Mouse (Mus musculus) limb, embryonic 11.5 days (tissue): ENCODE results near the gene Fam110c. TPM values are rescaled to one million over a fixed set of nuclear protein-coding genes. Genes with fewer than 3 reads are reported as not detected.
A peak's percentile ranks its signal among the peaks of the same experiment; 100 is the strongest.
"Not testable (repeated sequence)": the region's sequence is repeated elsewhere in the genome, so short reads cannot be mapped to it uniquely, and the experiment has no call there.

ENCODE experiments used
- ATAC-seq: fragments of 200-750 bp; cut with Nextera tagmentation; 2 replicates; pipeline ENCODE4 v1.8.0; 2017; ENCODE audit warnings: low read depth; ENCODE audit not compliant: insufficient number of reproducible peaks, low FRiP score, low TSS enrichment
- DNase-seq: peaks from one replicate; pipeline ENCODE4 v3.0.0-alpha.2; 2015; ENCODE audit warnings: low spot score
- H3K27ac ChIP-seq: fragments of 300-500 bp; sonication (generic); replicated peaks from 2 replicates; pipeline ENCODE4 v1.5.1; 2014; ENCODE audit warnings: low read depth, mild to moderate bottlenecking, low read length
- H3K27me3 ChIP-seq: fragments of 300-500 bp; sonication (generic); 2 replicates; pipeline ENCODE4 v1.6.1; 2014; ENCODE audit warnings: mild to moderate bottlenecking, low read length, mixed read lengths; ENCODE audit not compliant: control insufficient read depth, insufficient read depth
- H3K36me3 ChIP-seq: fragments of 300-500 bp; sonication (generic); 2 replicates; pipeline ENCODE4 v1.6.1; 2014; ENCODE audit warnings: mild to moderate bottlenecking, low read length, moderate library complexity, mixed read lengths; ENCODE audit not compliant: control insufficient read depth, insufficient read depth
- H3K4me1 ChIP-seq: fragments of 300-500 bp; sonication (generic); 2 replicates; pipeline ENCODE4 v1.6.1; 2014; ENCODE audit warnings: low read length, mixed read lengths; ENCODE audit not compliant: control insufficient read depth, insufficient read depth
- H3K4me2 ChIP-seq: fragments of 300-500 bp; sonication (generic); 2 replicates; pipeline ENCODE4 v1.6.1; 2014; ENCODE audit warnings: low read depth, mild to moderate bottlenecking, moderate library complexity; ENCODE audit not compliant: severe bottlenecking
- H3K4me3 ChIP-seq: fragments of 300-500 bp; sonication (generic); 2 replicates; pipeline ENCODE4 v1.5.1; 2014; ENCODE audit warnings: low read depth, low read length
- H3K9ac ChIP-seq: fragments of 300-500 bp; sonication (generic); 2 replicates; pipeline ENCODE4 v1.6.1; 2014; ENCODE audit warnings: mild to moderate bottlenecking, low read length
- H3K9me3 ChIP-seq: fragments of 300-500 bp; sonication (generic); 2 replicates; pipeline ENCODE4 v1.6.1; 2016; ENCODE audit warnings: low read length; ENCODE audit not compliant: control insufficient read depth
- WGBS: fragments of 180-500 bp; shearing (Covaris S2); extraction: QIAGEN DNeasy Blood & Tissue Kit; methylation state at CpG from one replicate; pipeline ENCODE4 v1.1.7; 2014; 5-methylcytosine and 5-hydroxymethylcytosine counted together
- polyA plus RNA-seq: library from polyadenylated mRNA; unstranded; fragments of >200 nt; fragmentation: Nextera tagmentation; extraction: Ambion mirVana; gene quantifications from 2 replicates; pipeline ENCODE4 v1.2.1, GENCODE M21; 2014

Fam110c gene
- polyA plus RNA-seq, result 0.11 and 0.21 TPM in 2 replicates

DNA sequence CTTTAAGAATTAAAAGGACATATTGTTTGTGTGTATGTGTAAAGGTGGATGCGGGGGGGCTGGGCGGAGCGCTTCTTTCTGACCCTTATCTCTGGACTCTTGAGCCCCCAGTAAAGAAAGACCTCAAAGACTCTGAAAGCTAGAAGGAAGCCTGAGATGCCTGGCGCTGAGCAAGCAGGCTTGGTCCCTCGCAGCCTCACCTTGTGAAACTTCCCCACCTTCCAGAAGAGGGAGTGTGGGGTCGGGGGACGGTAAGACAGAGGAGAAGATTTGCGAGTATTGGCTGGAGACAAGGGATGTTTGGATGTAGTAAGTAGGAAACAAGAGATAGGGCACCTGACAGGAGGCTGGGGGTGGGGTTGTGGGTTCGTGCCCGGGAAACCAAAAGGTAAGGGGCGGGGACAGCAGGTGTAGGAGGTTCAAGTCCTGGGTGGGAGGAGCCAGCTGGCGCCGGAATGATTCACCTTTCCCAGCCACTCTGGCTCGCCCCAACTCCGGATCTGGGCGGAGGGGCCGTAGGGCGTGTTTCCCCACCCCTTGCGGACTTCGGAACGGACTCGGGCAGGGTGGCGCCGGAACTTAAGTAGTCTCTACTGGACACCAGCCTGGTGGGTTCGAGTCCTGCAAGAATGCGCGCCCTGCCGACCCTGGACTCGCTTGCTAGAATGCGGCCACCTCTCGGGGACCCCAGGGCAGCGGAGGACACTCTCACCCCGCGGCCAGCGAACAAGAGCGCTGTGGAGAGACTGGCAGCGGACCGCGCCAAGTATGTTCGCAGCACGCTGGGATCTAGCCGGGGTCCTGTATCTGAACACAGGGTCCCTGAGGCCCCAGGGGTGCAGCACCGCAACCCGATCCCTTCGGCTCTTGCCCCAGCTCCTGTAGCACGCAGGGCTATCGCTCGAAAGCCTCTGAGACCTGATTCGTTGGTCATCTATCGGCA is at the start of gene Fam110c:
TSS of gene Fam110c (plus strand) at position 450 of the 943 bp plus-strand sequence.
- Histone ChIP-seq H3K36me3 (no peaks in the 10 kb centered on the region), H3K9ac (no peak within 1 kb of the TSS; the same call in 1 of the 2 replicates), H3K27ac (no peak within 1 kb of the TSS), H3K9me3 (no peaks in the 10 kb centered on the region), H3K4me3 (peak within 1 kb of the TSS; percentile 37), H3K27me3 (peaks cover 34% of the 10 kb centered on the region), H3K4me2 (peak within 1 kb of the TSS; percentile 94), H3K4me1 (0 out of 2 replicates have a peak, but pooled peaks cover 8% of the 10 kb centered on the region)
- peak; percentile 51; the same call in 1 of the 2 replicates for ATAC-seq
- peak; percentile 62 for DNase-seq
- 2% methylated on average over 50 of the region's 50 CpGs for WGBS

DNA sequence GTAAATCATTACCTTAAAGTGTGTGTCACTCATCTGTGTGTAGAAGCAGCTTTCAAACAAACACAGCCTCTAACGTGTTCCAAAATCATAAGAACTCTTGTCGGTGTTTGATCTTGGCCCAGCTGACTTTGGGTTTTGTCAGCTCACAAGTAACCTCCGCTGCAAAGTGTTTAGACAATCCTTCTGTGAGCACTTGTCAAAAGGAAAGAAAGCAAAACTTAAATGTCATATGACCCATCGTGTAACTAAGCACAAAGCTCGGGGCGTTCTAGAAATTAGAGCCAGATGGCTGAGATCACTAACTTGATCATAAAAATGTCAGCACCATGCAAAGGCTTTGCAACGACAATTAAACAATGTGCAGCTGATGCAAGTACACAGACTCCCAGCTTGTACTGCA is 47.2 kb upstream of the Fam110c start:
- H3K9ac ChIP-seq, result no peak overlapping the region
- 7% methylated on average over 7 of the region's 7 CpGs for WGBS
- ATAC-seq (peak; percentile 73; the same call in 1 of the 2 replicates), DNase-seq (peak; percentile 79)
- H3K4me1 ChIP-seq, result peaks cover 4% of the 10 kb centered on the region; the same call in 1 of the 2 replicates
- no peaks in the 10 kb centered on the region for H3K36me3 ChIP-seq
- H3K4me2 ChIP-seq, result no peak overlapping the region
- H3K9me3 ChIP-seq, result 0 out of 2 replicates have a peak, but pooled peaks cover 3% of the 10 kb centered on the region
- H3K27me3 ChIP-seq, result no peaks in the 10 kb centered on the region
- H3K4me3 ChIP-seq, result no peak overlapping the region
- H3K27ac ChIP-seq, result no peak overlapping the region

DNA sequence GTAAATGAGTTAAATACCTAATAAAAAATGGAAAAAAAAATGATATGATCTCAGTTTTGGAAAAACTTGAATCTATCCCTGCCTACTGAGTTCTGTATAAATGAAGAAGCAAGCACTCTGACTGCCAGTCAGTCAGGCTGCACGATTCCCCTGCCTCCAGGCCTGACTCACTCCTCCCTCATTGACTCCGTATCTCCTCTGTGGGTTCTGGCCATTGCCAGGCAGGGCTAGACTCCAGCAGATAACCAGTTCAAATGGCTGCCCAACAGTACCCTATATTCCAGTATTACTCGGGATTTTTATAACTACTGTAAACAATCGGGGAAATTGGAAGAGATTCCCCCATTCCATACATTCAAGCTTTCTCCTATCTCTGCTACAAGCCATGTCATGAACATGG is 21.6 kb upstream of the Fam110c start:
- ATAC-seq, result no peak
- Histone ChIP-seq H3K27ac (no peak overlapping the region), H3K36me3 (no peaks in the 10 kb centered on the region), H3K9me3 (no peaks in the 10 kb centered on the region), H3K4me3 (no peak overlapping the region), H3K4me1 (no peaks in the 10 kb centered on the region), H3K27me3 (no peaks in the 10 kb centered on the region), H3K4me2 (no peak overlapping the region), H3K9ac (no peak overlapping the region)
- no peak for DNase-seq
- 90% methylated on average over 4 of the region's 4 CpGs for WGBS

DNA sequence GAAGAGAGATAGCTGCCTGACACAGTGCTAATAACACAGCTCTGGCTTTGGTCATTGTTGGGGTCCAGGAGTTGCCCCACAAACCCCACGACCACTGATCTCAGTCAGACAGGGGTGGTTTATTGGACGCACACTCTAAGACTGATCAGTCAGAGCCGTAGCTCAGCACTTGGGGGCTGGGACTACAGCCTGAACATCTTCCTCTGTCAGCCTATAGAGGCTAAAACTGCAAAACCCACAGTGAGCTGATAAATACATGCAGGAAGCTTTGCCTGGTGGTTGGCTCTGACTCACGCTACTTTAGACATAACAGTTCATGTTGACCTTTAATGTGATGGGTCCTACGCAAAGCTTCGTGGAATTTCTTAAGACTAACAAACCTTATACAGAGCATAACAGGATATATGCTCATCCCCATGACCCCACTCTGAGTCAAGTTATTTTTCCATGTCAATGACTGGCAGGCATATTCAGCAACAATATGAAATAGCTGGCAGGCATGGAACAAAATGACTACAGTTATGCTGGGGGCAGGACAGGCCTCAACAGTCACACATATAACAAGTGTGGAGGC is 17.3 kb upstream of the Fam110c start:
- ATAC-seq (no peak), DNase-seq (no peak)
- H3K4me3 ChIP-seq, result no peak overlapping the region
- WGBS, result 88% methylated on average over 6 of the region's 6 CpGs
- no peak overlapping the region for H3K27ac ChIP-seq
- H3K27me3 ChIP-seq, result no peaks in the 10 kb centered on the region
- H3K4me2 ChIP-seq, result no peak overlapping the region
- no peaks in the 10 kb centered on the region for H3K4me1 ChIP-seq
- H3K36me3 ChIP-seq, result no peaks in the 10 kb centered on the region
- H3K9ac ChIP-seq, result no peak overlapping the region
- no peaks in the 10 kb centered on the region for H3K9me3 ChIP-seq

DNA sequence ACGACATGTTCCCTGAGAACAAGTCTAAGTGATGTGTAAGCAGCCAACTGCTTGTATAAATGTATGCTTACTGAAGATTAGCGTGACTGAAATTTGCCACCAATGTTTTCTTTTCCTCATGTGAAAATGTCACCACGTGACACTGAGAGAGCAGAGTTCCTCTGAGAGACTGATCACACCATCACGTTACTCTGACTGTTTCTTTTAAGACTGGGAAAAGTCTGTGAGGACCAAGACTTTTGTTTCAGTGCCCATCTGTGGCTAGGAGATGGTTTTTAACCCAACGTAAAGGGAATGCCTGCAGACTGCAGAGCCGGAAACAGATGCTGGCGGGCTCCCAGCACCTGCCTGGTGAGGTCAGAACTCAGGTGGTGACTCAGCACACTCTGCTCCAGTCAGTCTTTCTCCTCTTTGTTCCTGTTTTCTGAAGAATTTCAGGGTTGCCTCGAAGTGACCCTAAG is 14.2 kb upstream of the Fam110c start:
- no peak overlapping the region for H3K27ac ChIP-seq
- WGBS, result 55% methylated on average over 8 of the region's 8 CpGs
- ATAC-seq (no peak), DNase-seq (peak; percentile 42)
- no peaks in the 10 kb centered on the region for H3K4me1 ChIP-seq
- H3K36me3 ChIP-seq, result no peaks in the 10 kb centered on the region
- no peak overlapping the region for H3K9ac ChIP-seq
- no peaks in the 10 kb centered on the region for H3K27me3 ChIP-seq
- H3K4me3 ChIP-seq, result no peak overlapping the region
- no peaks in the 10 kb centered on the region for H3K9me3 ChIP-seq
- no peak overlapping the region for H3K4me2 ChIP-seq

DNA sequence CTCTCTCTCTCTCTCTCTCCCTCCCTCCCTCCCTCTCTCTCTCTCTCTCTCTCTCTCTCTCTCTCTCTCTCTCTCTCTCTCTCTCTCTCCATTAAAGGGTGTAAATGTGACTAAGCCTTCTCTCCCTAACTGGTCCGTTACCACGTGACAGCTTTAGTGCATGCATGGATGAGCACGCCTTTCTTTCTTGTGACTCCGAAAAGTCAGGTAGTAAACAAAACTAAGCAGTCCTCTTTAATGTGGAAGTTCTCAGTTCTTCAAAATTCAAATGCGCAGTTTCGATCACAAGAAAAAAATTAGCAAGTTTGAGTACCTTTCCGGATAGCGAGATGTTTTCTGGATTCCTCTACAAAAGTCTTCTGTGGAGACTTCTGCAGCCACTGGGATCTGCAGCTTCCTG is 13.4 kb upstream of the Fam110c start:
- Histone ChIP-seq H3K4me3 (no peak overlapping the region), H3K4me2 (no peak overlapping the region), H3K4me1 (no peaks in the 10 kb centered on the region), H3K36me3 (no peaks in the 10 kb centered on the region), H3K9me3 (no peaks in the 10 kb centered on the region), H3K9ac (no peak overlapping the region), H3K27me3 (no peaks in the 10 kb centered on the region), H3K27ac (no peak overlapping the region)
- WGBS, result 64% methylated on average over 8 of the region's 8 CpGs
- DNase-seq, result no peak
- ATAC-seq, result no peak

DNA sequence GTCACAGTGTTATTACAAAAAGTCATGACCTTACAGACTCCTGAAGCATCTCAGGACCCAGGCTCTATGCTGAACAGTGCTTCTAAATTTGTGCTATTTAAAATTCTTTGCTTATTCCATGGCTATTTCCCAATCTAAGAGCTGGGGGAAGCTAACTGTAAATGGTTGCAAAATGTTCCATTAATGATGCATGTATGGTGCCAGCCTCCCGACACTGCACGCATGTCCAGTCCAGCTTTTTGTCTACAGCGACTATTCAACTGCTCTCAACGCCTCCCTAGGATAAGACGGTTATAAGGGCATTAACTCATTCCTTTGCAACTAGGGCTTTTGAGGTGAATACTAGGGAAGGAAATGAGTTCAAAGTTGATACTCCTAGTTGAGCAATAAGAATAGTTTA is 2.4 kb upstream of the Fam110c start:
- no peak for ATAC-seq

DNA sequence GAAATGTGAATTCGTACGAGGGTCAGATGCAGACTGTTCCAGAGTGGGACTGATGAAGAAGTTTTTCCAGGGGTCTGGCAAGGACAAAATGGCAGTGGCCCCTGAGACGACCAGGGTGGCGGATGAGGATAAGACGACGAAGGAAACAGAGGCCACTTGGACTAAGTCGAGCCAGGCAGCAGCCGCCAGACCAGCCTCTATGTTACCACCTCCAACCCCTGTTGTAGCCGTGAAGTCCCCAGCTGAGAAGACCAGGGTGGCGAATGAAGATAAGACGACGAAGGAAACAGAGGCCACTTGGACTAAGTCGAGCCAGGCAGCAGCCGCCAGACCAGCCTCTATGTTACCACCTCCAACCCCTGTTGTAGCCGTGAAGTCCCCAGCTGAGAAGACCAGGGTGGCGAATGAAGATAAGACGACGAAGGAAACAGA is 710 bp downstream of the Fam110c start:
- H3K9ac ChIP-seq, ATAC-seq, H3K9me3 ChIP-seq, H3K36me3 ChIP-seq, H3K4me1 ChIP-seq, H3K27ac ChIP-seq, DNase-seq: not testable (repeated sequence)
- peaks cover 34% of the 10 kb centered on the region for H3K27me3 ChIP-seq
- peak overlapping the region; percentile 37 for H3K4me3 ChIP-seq
- under 1% methylated on average over 15 of the region's 18 CpGs for WGBS
- peak overlapping the region; percentile 94 for H3K4me2 ChIP-seq

More for the DNA sequence above, 2.4 kb upstream of the Fam110c start:
- Histone ChIP-seq H3K4me2 (no peak overlapping the region), H3K27me3 (peaks cover 34% of the 10 kb centered on the region), H3K9ac (no peak overlapping the region), H3K4me3 (no peak overlapping the region), H3K36me3 (no peaks in the 10 kb centered on the region), H3K4me1 (0 out of 2 replicates have a peak, but pooled peaks cover 8% of the 10 kb centered on the region), H3K9me3 (no peaks in the 10 kb centered on the region), H3K27ac (no peak overlapping the region)
- 90% methylated on average over 5 of the region's 5 CpGs for WGBS
- DNase-seq, result no peak
